Mouse (Mus musculus): ENCODE results near the gene Gm48552. TPM values are rescaled to one million over a fixed set of nuclear protein-coding genes. Genes with fewer than 3 reads are reported as not detected.
A peak's percentile ranks its signal among the peaks of the same experiment; 100 is the strongest.

The Gm48552 gene
- polyA plus RNA-seq, 1 experiment from 2014 or later = 2.5 TPM

DNA sequence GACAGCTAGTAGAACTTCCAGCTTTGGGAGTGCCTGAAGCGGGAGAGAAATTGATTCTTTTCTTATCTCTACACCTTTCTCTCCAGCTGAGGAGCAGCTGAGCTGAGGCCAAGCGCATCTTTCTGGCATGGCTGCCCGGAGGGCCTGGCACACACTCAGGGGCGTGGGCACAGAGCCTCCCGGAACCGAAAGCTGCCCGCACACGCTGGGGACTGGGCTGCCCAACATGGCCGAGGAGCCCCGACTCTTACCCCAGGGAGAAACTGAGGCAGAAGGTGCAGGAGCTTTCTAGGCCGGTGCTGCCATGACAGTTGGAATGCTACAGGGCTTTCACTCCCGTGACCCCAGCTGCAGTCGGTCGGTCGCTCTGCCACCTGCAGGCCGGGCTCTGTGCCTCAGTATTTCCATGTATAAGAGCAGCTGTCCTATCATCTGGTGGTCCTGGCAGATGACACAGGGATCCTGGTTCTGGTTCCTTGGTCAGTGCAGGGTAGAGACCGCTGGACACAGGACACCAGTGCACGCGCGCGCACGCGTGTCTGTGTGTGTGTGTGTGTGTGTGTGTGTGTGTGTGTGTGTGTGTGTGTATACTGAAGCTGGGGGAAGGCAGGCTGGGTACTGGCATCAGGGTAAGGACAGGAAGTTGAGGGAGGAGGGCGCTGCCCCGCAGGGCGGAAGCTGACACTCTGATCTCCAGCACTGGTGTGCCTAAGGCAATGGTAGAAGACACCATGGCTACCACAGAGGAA lies 44.9 kb downstream of the Gm48552 start:
- Histone ChIP-seq H3K4me1 (replicated peaks) (peaks cover 47% of the 10 kb centered on the region), H3K27me3 (peaks cover 5% of the 10 kb centered on the region), H3K4me3 (no peak overlapping the region), H3K36me3 (no peaks in the 10 kb centered on the region), H3K9ac (peak overlapping the region; percentile 55; the same call in 1 of the 2 replicates), H3K9me3 (no peaks in the 10 kb centered on the region), H3K27ac (replicated peaks) (0 out of 2 replicates have a peak overlapping the region, but pooled peaks have one; percentile 18), H3K4me2 (peak overlapping the region; percentile 54)
- 71% methylated on average over 26 of the region's 26 CpGs for WGBS
- no peak for ATAC-seq (ENCODE audit: low read depth)

DNA sequence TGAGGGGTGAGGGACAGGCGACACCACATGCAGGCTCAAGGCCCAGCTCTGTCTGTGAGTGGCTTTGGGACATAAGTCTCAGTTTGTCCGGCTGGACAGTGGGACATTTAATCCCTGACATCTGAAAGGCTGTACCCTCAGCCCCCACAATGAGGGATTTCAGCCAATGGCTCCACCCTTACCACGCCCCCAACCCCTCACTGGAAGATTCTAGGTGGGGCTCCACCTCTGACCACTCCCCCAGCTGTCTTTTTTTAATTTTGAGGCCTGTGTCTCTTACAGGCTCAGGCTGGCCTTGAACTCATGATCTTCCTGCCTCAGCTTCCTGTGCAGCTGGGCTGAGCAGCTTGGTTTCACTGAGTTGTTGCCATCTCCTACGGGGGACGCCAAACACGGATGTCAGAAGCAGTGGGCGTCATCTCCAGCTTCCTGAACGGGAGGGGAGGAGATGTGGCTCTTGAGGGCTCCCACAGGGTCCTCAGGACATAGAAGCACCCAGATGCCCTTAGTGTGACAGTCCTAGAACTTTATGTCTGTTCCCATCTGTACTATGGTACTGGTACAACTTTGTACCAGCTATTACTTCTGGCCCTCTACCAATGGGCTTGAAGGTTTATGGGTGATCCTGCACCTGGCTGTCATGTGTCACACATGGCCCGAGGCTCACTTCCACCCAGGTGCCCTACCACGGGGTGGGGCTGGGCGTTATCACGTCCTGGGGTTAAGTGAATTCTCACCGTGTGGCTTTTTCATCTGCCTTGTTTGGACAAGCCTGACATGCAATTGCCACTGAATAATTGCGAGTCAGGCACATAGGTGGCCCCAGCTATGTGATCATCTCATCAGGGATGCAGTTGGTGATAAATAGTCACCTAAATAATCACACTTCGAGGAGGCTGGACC lies 45.8 kb downstream of the Gm48552 start:
- Histone ChIP-seq H3K27me3 (peaks cover 5% of the 10 kb centered on the region), H3K9ac (peak overlapping the region; percentile 31; the same call in 1 of the 2 replicates), H3K4me3 (no peak overlapping the region), H3K4me1 (replicated peaks) (peaks cover 40% of the 10 kb centered on the region), H3K36me3 (no peaks in the 10 kb centered on the region), H3K9me3 (no peaks in the 10 kb centered on the region), H3K27ac (replicated peaks) (peak overlapping the region; percentile 42; the same call in 1 of the 2 replicates), H3K4me2 (no peak overlapping the region)
- no peak for ATAC-seq (ENCODE audit: low read depth)
- 63% methylated on average over 15 of the region's 15 CpGs for WGBS

DNA sequence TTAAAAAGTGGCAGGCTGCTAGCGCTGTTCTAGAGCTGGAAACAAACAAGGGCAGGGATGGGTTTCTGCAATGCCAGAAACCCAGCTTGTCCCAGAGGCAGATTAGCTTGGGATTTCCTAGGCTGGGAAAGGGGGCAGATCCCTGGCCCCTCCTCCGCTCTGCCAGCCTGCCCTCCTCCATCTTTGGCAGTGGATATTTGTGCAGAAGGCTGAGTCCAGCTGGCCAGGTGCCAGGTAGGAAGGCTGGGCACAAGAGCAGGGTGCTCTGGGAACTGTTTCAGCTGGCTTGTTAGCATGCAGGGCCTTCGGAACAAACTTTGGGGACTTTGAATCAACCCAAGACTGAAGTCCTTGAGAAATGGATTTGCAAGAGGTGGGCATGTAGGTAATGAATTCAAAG lies 46.6 kb downstream of the Gm48552 start:
- Histone ChIP-seq H3K27ac (replicated peaks) (peak overlapping the region; percentile 42; the same call in 1 of the 2 replicates), H3K4me3 (no peak overlapping the region), H3K9ac (0 out of 2 replicates have a peak overlapping the region, but pooled peaks have one; percentile 31), H3K4me2 (no peak overlapping the region), H3K27me3 (peaks cover 5% of the 10 kb centered on the region), H3K4me1 (replicated peaks) (peaks cover 37% of the 10 kb centered on the region), H3K9me3 (no peaks in the 10 kb centered on the region), H3K36me3 (no peaks in the 10 kb centered on the region)
- ATAC-seq (ENCODE audit: low read depth) = no peak
- WGBS = 73% methylated on average over 3 of the region's 3 CpGs

Small RNAs within 50 kb of the gene (microRNA-seq; reads per million reads assigned to microRNA genes)
- 1.3 reads per million for gene Mir1191b
- gene Mir6913 = 0.44 reads per million

Other genes with a start within 250 kb of the Gm48552 start
- 60.0 and 77.5 TPM in 2 replicates for gene Pias4, start 221.1 kb upstream of the Gm48552 start, polyA plus RNA-seq (2015; fragmentation: Nextera tagmentation; extraction: Ambion mirVana)
- gene Eef2, start 212.4 kb upstream of the Gm48552 start, polyA plus RNA-seq (2015; fragmentation: Nextera tagmentation; extraction: Ambion mirVana) = 532 and 537 TPM in 2 replicates
- gene Dapk3, start 206.0 kb upstream of the Gm48552 start, polyA plus RNA-seq (2015; fragmentation: Nextera tagmentation; extraction: Ambion mirVana) = 79.1 and 80.9 TPM in 2 replicates
- gene 4930442H23Rik, start 205.2 kb upstream of the Gm48552 start, polyA plus RNA-seq (2015; fragmentation: Nextera tagmentation; extraction: Ambion mirVana) = not detected in 2 replicates
- gene Nmrk2, start 187.0 kb upstream of the Gm48552 start, polyA plus RNA-seq (2015; fragmentation: Nextera tagmentation; extraction: Ambion mirVana) = not detected in 2 replicates
- gene Atcay, start 158.2 kb upstream of the Gm48552 start, polyA plus RNA-seq (2015; fragmentation: Nextera tagmentation; extraction: Ambion mirVana) = 58.1 and 62.3 TPM in 2 replicates
- gene Zfr2, start 155.8 kb upstream of the Gm48552 start, polyA plus RNA-seq (2015; fragmentation: Nextera tagmentation; extraction: Ambion mirVana) = 21.7 and 21.8 TPM in 2 replicates
- 10.5 and 13.0 TPM in 2 replicates for gene Matk, start 136.1 kb upstream of the Gm48552 start, polyA plus RNA-seq (2015; fragmentation: Nextera tagmentation; extraction: Ambion mirVana)
- 145 and 150 TPM in 2 replicates for gene Mrpl54, start 122.1 kb upstream of the Gm48552 start, polyA plus RNA-seq (2015; fragmentation: Nextera tagmentation; extraction: Ambion mirVana)
- gene Apba3, start 122.0 kb upstream of the Gm48552 start, polyA plus RNA-seq (2015; fragmentation: Nextera tagmentation; extraction: Ambion mirVana) = 33.7 and 36.1 TPM in 2 replicates
- gene Tjp3, start 97.4 kb upstream of the Gm48552 start, polyA plus RNA-seq (2015; fragmentation: Nextera tagmentation; extraction: Ambion mirVana) = 2.3 and 3.3 TPM in 2 replicates
- gene Pip5k1c, start 96.0 kb upstream of the Gm48552 start, polyA plus RNA-seq (2015; fragmentation: Nextera tagmentation; extraction: Ambion mirVana) = 99.3 and 102 TPM in 2 replicates
- gene Cactin, start 67.9 kb upstream of the Gm48552 start, polyA plus RNA-seq (2015; fragmentation: Nextera tagmentation; extraction: Ambion mirVana) = 32.5 and 42.5 TPM in 2 replicates
- gene Tbxa2r, start 60.3 kb upstream of the Gm48552 start, polyA plus RNA-seq (2015; fragmentation: Nextera tagmentation; extraction: Ambion mirVana) = 4.5 and 4.8 TPM in 2 replicates
- gene Gipc3, start 45.7 kb upstream of the Gm48552 start, polyA plus RNA-seq (2015; fragmentation: Nextera tagmentation; extraction: Ambion mirVana) = not detected in 2 replicates
- gene Hmg20b, start 38.5 kb upstream of the Gm48552 start, polyA plus RNA-seq (2015; fragmentation: Nextera tagmentation; extraction: Ambion mirVana) = 46.5 and 51.5 TPM in 2 replicates
- gene Mfsd12, start 31.5 kb upstream of the Gm48552 start, polyA plus RNA-seq (2015; fragmentation: Nextera tagmentation; extraction: Ambion mirVana) = 16.5 and 17.8 TPM in 2 replicates
- gene 4930404N11Rik, start 23.2 kb upstream of the Gm48552 start, polyA plus RNA-seq (2015; fragmentation: Nextera tagmentation; extraction: Ambion mirVana) = 0.68 and 0.87 TPM in 2 replicates
- gene Fzr1, start 10.5 kb upstream of the Gm48552 start, polyA plus RNA-seq (2015; fragmentation: Nextera tagmentation; extraction: Ambion mirVana) = 105 and 112 TPM in 2 replicates
- 72.2 and 75.2 TPM in 2 replicates for gene Dohh, start 4.6 kb upstream of the Gm48552 start, polyA plus RNA-seq (2015; fragmentation: Nextera tagmentation; extraction: Ambion mirVana)
- gene Gm48551, start 4.5 kb upstream of the Gm48552 start, polyA plus RNA-seq (2015; fragmentation: Nextera tagmentation; extraction: Ambion mirVana) = 5.2 and 8.2 TPM in 2 replicates
- gene Smim24, start 4.0 kb downstream of the Gm48552 start, polyA plus RNA-seq (2015; fragmentation: Nextera tagmentation; extraction: Ambion mirVana) = 1.8 and 3.1 TPM in 2 replicates
- 27.1 and 27.9 TPM in 2 replicates for gene Nfic, start 66.6 kb downstream of the Gm48552 start, polyA plus RNA-seq (2015; fragmentation: Nextera tagmentation; extraction: Ambion mirVana)
- gene Celf5, start 93.7 kb downstream of the Gm48552 start, polyA plus RNA-seq (2015; fragmentation: Nextera tagmentation; extraction: Ambion mirVana) = 52.7 and 56.1 TPM in 2 replicates
- 68.7 and 68.8 TPM in 2 replicates for gene Ncln, start 107.4 kb downstream of the Gm48552 start, polyA plus RNA-seq (2015; fragmentation: Nextera tagmentation; extraction: Ambion mirVana)
- gene S1pr4, start 111.1 kb downstream of the Gm48552 start, polyA plus RNA-seq (2015; fragmentation: Nextera tagmentation; extraction: Ambion mirVana) = 0.36 and 0.64 TPM in 2 replicates
- gene Gna15, start 135.2 kb downstream of the Gm48552 start, polyA plus RNA-seq (2015; fragmentation: Nextera tagmentation; extraction: Ambion mirVana) = 1.3 and 1.9 TPM in 2 replicates
- 78.8 and 81.6 TPM in 2 replicates for gene Gna11, start 156.2 kb downstream of the Gm48552 start, polyA plus RNA-seq (2015; fragmentation: Nextera tagmentation; extraction: Ambion mirVana)
- 572 and 635 TPM in 2 replicates for gene Aes, start 170.5 kb downstream of the Gm48552 start, polyA plus RNA-seq (2015; fragmentation: Nextera tagmentation; extraction: Ambion mirVana)
- 31.1 and 32.9 TPM in 2 replicates for gene Tle2, start 185.6 kb downstream of the Gm48552 start, polyA plus RNA-seq (2015; fragmentation: Nextera tagmentation; extraction: Ambion mirVana)
- gene Tle6, start 212.1 kb downstream of the Gm48552 start, polyA plus RNA-seq (2015; fragmentation: Nextera tagmentation; extraction: Ambion mirVana) = 4.9 and 6.2 TPM in 2 replicates
- gene BC025920, start 217.3 kb downstream of the Gm48552 start, polyA plus RNA-seq (2015; fragmentation: Nextera tagmentation; extraction: Ambion mirVana) = 2.5 and 3.3 TPM in 2 replicates
- gene Sirt6, start 238.8 kb downstream of the Gm48552 start, polyA plus RNA-seq (2015; fragmentation: Nextera tagmentation; extraction: Ambion mirVana) = 56.2 and 57.6 TPM in 2 replicates
- 10.6 and 11.8 TPM in 2 replicates for gene Ankrd24, start 239.5 kb downstream of the Gm48552 start, polyA plus RNA-seq (2015; fragmentation: Nextera tagmentation; extraction: Ambion mirVana)

All from neural tube, embryonic 13.5 days (tissue).